Mouse (Mus musculus): Measurements from ENCODE around the gene 1700037H04Rik. TPM values are rescaled to one million over a fixed set of nuclear protein-coding genes. Genes with fewer than 3 reads are reported as not detected.

The 1700037H04Rik gene
- polyA plus RNA-seq (2016; fragmentation: Nextera tagmentation; extraction: Ambion mirVana) = 138 and 142 TPM in 2 replicates

GRCm38 (mm10) chr2:131159938-131160581 lies at the start of gene 1700037H04Rik:
1700037H04Rik (minus strand) TSS chr2:131160081.
- WGBS = under 1% methylated on average over 54 of the region's 54 CpGs
- peak; percentile 96 for DNase-seq (ENCODE audit: low spot score)
- Histone ChIP-seq H3K4me1 (replicated peaks) (peaks cover 47% of the 10 kb centered on the region), H3K9me3 (no peaks in the 10 kb centered on the region), H3K27ac (peak within 1 kb of the TSS; percentile 95), H3K36me3 (peaks cover 14% of the 10 kb centered on the region), H3K27me3 (ENCODE audit: insufficient read depth, poor library complexity, severe bottlenecking) (no peaks in the 10 kb centered on the region), H3K4me3 (peak within 1 kb of the TSS; percentile 86)

DNA sequence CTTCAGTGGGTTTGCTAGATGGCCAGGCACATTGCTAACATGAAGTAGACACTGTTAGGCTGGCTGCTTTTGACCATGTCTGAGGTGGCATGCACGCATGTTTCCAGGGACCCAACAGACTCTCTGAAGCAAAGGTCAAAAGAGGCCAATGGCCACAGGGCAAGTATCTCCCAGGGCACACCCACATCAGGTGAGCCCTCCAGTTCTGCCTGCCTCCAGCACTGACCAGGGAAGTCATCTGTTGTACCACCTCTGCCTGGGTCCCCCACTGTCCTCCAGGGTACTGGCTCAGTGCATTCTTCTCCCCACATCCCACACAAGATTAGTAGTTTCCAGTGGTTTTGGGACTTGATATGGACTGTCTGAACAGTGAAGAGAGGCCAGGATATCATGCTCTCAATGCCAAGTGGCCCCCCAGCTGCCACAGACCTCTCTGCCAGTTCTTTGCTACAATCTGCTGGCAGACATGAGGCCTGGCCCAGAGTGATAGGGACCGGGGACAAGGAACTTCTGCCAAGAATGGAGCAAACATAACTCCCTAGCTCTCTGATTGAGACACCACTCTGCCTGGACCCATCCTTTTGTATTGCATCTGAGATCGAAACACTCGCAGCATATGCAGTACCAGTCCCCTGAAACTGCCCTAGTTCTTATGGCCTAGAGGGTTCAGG lies 49.4 kb upstream of the 1700037H04Rik start:
- 83% methylated on average over 4 of the region's 4 CpGs for WGBS
- no peak for DNase-seq (ENCODE audit: low spot score)
- peak overlapping the region; percentile 92 for H3K27ac ChIP-seq
- peaks cover 22% of the 10 kb centered on the region for H3K36me3 ChIP-seq
- no peaks in the 10 kb centered on the region for H3K27me3 ChIP-seq (ENCODE audit: insufficient read depth, poor library complexity, severe bottlenecking)
- H3K4me1 ChIP-seq (replicated peaks) = peaks cover 33% of the 10 kb centered on the region
- H3K9me3 ChIP-seq = no peaks in the 10 kb centered on the region
- H3K4me3 ChIP-seq = peak overlapping the region; percentile 57

- Histone ChIP-seq H3K4me3 (no peak overlapping the region), H3K36me3 (peaks cover 13% of the 10 kb centered on the region), H3K4me1 (replicated peaks) (peaks cover 33% of the 10 kb centered on the region), H3K27ac (no peak overlapping the region), H3K27me3 (ENCODE audit: insufficient read depth, poor library complexity, severe bottlenecking) (no peaks in the 10 kb centered on the region), H3K9me3 (no peaks in the 10 kb centered on the region)
- no peak for DNase-seq (ENCODE audit: low spot score)
- WGBS = 90% methylated on average over 2 of the region's 2 CpGs
These were observed 48.5 kb upstream of the 1700037H04Rik start for GRCm38 (mm10) chr2:131208356-131208755.

- Histone ChIP-seq H3K27ac (peak within 1 kb of the TSS; percentile 41; the same call in 1 of the 2 replicates), H3K27me3 (ENCODE audit: insufficient read depth, poor library complexity, severe bottlenecking) (no peaks in the 10 kb centered on the region), H3K4me1 (replicated peaks) (peaks cover 26% of the 10 kb centered on the region), H3K36me3 (peaks cover 9% of the 10 kb centered on the region), H3K4me3 (no peak within 1 kb of the TSS), H3K9me3 (no peaks in the 10 kb centered on the region)
- no peak for DNase-seq (ENCODE audit: low spot score)
- 85% methylated on average over 4 of the region's 4 CpGs for WGBS
These were observed 46.9 kb upstream of the 1700037H04Rik start, which contains the start of gene Ap5s1 for GRCm38 (mm10) chr2:131206778-131207177. Ap5s1 (plus strand) TSS chr2:131207078.

DNA sequence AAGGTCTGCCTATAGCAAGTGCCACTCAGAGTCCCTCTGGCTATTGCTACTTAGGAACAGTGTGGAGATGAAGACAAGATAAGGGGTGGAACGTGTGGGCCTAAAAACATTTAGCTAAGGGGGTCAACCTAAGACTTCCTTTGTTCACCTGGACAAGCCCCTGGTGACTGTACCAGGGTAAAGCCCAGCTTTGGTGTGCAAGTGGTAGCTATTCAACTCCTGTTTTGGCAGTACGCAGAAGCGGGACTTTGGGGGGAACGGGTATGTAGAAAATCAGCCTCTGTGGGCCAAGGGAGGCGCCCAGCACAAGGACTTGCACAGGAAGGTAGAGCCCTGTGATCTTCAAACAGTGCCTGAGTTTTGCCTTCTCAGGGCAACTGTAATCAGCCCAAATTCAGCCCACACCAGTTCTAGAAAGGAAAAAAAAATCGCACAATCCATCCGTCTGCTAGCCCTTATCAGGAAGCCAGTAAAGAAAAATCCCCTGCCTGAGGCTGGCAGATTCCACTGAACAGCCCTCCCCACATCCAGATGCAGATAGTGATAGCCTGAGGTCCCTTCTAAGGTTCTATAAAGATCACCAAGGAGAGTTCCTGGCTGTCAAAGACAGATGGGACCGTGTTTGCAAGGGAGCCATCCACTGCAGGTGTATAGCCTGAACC lies 45.8 kb upstream of the 1700037H04Rik start:
- Histone ChIP-seq H3K27ac (0 out of 2 replicates have a peak overlapping the region, but pooled peaks have one; percentile 8), H3K36me3 (peaks cover 20% of the 10 kb centered on the region), H3K4me3 (no peak overlapping the region), H3K4me1 (replicated peaks) (peaks cover 18% of the 10 kb centered on the region), H3K9me3 (no peaks in the 10 kb centered on the region), H3K27me3 (ENCODE audit: insufficient read depth, poor library complexity, severe bottlenecking) (no peaks in the 10 kb centered on the region)
- 84% methylated on average over 8 of the region's 8 CpGs for WGBS
- no peak for DNase-seq (ENCODE audit: low spot score)

DNA sequence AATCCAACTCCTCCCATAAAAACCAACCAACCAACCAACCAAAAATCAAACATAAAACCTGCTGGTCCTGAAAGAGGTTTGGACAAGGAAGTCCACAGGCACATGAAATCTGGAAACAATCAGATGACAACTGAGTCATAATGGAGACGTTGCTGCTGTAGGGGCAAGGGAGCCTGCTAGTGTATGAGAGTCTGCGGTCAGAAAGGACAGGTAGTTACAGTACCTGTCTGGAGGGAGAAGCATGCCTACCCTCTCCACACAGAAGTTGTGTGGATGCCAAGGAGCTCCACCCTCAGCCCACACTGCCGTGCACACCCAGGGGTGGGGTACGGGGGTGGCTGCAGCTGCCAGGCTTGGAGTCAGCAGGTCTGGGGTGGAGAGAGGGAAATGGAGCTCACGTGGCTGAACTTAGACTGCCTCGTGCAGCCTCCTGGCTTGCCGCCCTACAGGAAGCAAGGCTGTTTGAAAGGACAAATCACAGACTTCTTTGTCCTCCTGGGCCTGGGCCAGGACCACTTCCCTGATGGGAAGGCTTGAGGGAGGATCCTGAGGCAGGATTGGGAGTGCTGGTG lies 44.6 kb upstream of the 1700037H04Rik start:
- H3K27me3 ChIP-seq (ENCODE audit: insufficient read depth, poor library complexity, severe bottlenecking) = no peaks in the 10 kb centered on the region
- H3K4me1 ChIP-seq (replicated peaks) = peaks cover 10% of the 10 kb centered on the region
- 69% methylated on average over 7 of the region's 7 CpGs for WGBS
- no peak overlapping the region for H3K4me3 ChIP-seq
- H3K9me3 ChIP-seq = no peaks in the 10 kb centered on the region
- no peak for DNase-seq (ENCODE audit: low spot score)
- peak overlapping the region; percentile 53; the same call in 1 of the 2 replicates for H3K27ac ChIP-seq
- H3K36me3 ChIP-seq = peaks cover 31% of the 10 kb centered on the region

- no peak overlapping the region for H3K4me3 ChIP-seq
- 92% methylated on average over 6 of the region's 6 CpGs for WGBS
- H3K36me3 ChIP-seq = peaks cover 37% of the 10 kb centered on the region
- H3K27ac ChIP-seq = no peak overlapping the region
- DNase-seq (ENCODE audit: low spot score) = no peak
- no peaks in the 10 kb centered on the region for H3K27me3 ChIP-seq (ENCODE audit: insufficient read depth, poor library complexity, severe bottlenecking)
- H3K9me3 ChIP-seq = no peaks in the 10 kb centered on the region
- H3K4me1 ChIP-seq (replicated peaks) = peaks cover 5% of the 10 kb centered on the region; the same call in 1 of the 2 replicates
These were observed 44.0 kb upstream of the 1700037H04Rik start for GRCm38 (mm10) chr2:131203816-131204409.

GRCm38 (mm10) chr2:131201262-131201661 lies 41.4 kb upstream of the 1700037H04Rik start:
- Histone ChIP-seq H3K27me3 (ENCODE audit: insufficient read depth, poor library complexity, severe bottlenecking) (no peaks in the 10 kb centered on the region), H3K27ac (no peak overlapping the region), H3K9me3 (no peaks in the 10 kb centered on the region), H3K36me3 (peaks cover 62% of the 10 kb centered on the region), H3K4me1 (replicated peaks) (peaks cover 20% of the 10 kb centered on the region; the same call in 1 of the 2 replicates), H3K4me3 (no peak overlapping the region)
- WGBS = 91% methylated on average over 3 of the region's 3 CpGs
- DNase-seq (ENCODE audit: low spot score) = no peak

DNA sequence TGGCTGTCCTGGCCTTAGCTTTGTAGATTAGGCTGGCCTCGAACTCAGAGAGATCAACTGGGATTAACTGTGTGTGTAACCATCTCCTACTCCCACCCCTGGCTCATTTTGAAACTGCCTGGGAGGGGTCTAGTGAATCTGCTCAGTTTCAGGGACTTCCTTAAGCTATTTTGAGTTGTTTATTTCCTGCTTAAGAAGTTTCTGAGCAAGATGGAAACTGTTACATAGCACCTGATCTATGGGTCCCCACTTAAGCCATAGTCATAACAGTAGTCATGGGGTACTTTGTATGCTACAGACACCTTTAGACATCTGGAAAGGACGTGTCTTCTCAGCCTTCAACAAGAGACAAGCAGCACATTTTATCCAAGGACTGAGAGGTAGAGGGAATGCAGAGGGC lies 40.8 kb upstream of the 1700037H04Rik start:
- peaks cover 20% of the 10 kb centered on the region; the same call in 1 of the 2 replicates for H3K4me1 ChIP-seq (replicated peaks)
- no peak overlapping the region for H3K27ac ChIP-seq
- H3K4me3 ChIP-seq = no peak overlapping the region
- 89% methylated on average over 2 of the region's 2 CpGs for WGBS
- no peaks in the 10 kb centered on the region for H3K27me3 ChIP-seq (ENCODE audit: insufficient read depth, poor library complexity, severe bottlenecking)
- H3K36me3 ChIP-seq = peaks cover 68% of the 10 kb centered on the region
- no peaks in the 10 kb centered on the region for H3K9me3 ChIP-seq
- DNase-seq (ENCODE audit: low spot score) = no peak

GRCm38 (mm10) chr2:131196606-131197316 lies 36.9 kb upstream of the 1700037H04Rik start:
- no peak overlapping the region for H3K4me3 ChIP-seq
- no peak overlapping the region for H3K27ac ChIP-seq
- H3K27me3 ChIP-seq (ENCODE audit: insufficient read depth, poor library complexity, severe bottlenecking) = no peaks in the 10 kb centered on the region
- 93% methylated on average over 16 of the region's 16 CpGs for WGBS
- H3K9me3 ChIP-seq = no peaks in the 10 kb centered on the region
- peaks cover 24% of the 10 kb centered on the region for H3K4me1 ChIP-seq (replicated peaks)
- no peak for DNase-seq (ENCODE audit: low spot score)
- H3K36me3 ChIP-seq = peaks cover 97% of the 10 kb centered on the region

- 70% methylated on average over 7 of the region's 7 CpGs for WGBS
- H3K4me3 ChIP-seq = peak overlapping the region; percentile 38
- DNase-seq (ENCODE audit: low spot score) = no peak
- H3K27me3 ChIP-seq (ENCODE audit: insufficient read depth, poor library complexity, severe bottlenecking) = no peaks in the 10 kb centered on the region
- peaks cover 63% of the 10 kb centered on the region for H3K36me3 ChIP-seq
- H3K4me1 ChIP-seq (replicated peaks) = peaks cover 66% of the 10 kb centered on the region
- H3K9me3 ChIP-seq = no peaks in the 10 kb centered on the region
- H3K27ac ChIP-seq = peak overlapping the region; percentile 87
These were observed 31.1 kb upstream of the 1700037H04Rik start for GRCm38 (mm10) chr2:131191005-131191390.

Data from hindbrain, embryonic 10.5 days (tissue).